Mouse (Mus musculus) cerebellum, postnatal 10 days (tissue): ENCODE results near the gene F830045P16Rik.
A peak's percentile ranks its signal among the peaks of the same experiment; 100 is the strongest.
"Not testable (repeated sequence)": the region's sequence is repeated elsewhere in the genome, so short reads cannot be mapped to it uniquely, and the experiment has no call there.

Experiments used
- DNase-seq, 2 experiments: peaks; one replicate each; pipeline ENCODE4 v3.0.0; 2021; ENCODE audit warnings: mixed read lengths in 2 of 2

The F830045P16Rik gene

DNA sequence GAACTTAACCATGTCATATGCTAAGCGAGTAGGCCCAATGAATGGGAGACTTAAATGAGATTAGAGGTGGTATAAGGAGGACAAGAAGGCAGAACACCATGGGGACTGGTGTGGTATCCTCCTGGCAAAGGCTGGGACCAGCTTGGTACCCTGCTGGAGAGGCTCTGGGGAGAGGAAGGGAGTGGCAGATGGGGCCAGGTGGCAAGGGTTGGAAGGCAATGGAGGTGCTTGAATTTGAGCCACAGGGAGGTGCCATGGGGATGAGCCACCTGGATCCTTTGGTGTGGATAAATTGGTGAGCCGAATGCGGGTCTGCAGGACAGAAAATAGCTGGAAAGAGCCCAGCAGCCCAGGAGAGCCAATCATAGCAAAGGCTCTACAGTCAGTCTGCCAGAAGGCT, 8.5 kb upstream of the F830045P16Rik start:
- peak; percentile 95 to 97 for DNase-seq

GRCm38 (mm10) chr2:129544448-129544847, 8.0 kb upstream of the F830045P16Rik start:
- DNase-seq: peak; percentile 94 to 96

GRCm38 (mm10) chr2:129540036-129540435, 3.6 kb upstream of the F830045P16Rik start:
- DNase-seq: no peak

- DNase-seq: no peak
These were observed 2.8 kb upstream of the F830045P16Rik start for GRCm38 (mm10) chr2:129539175-129539574.

DNA sequence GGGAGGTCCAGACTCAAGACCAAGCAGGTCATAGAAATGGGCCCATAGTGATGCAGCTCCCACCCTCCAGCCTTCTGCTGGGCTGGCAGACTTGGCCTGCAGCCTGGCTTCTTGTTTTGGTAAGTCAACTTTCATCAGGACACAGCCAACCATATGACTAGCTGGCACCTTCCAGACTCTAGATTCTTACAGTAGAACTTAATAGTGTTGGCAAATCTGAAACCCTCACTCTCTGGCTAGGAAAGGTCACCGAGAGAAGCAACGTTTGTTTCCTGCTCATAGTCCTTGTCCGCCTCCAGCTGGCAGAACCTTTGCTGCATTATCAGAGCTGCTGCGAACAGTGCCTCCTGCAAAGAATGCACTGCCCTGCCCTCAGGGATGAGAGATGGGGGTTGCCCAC, 1.5 kb upstream of the F830045P16Rik start:
- peak; percentile 70 to 80 for DNase-seq

DNA sequence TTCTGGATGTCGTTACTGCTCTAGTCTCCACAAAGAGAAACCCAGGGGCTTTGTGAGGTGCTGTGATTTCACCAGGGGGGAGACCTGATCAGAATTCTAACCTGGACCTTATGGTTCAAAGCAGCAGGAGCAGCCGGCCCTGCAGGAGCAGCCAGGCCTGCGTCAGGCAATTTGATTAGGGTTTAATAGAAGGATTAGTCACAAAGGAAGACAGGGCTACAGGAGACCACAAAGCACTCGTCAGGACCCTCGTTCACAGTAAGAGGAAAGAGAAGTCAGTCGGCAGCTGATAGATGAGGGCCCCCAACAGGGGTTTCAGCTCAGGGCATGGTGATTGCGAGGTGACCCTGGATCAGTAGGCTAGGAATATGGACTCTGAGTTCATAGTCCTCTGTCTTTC, 958 bp upstream of the F830045P16Rik start:
- DNase-seq: peak in 1 of 2 experiments; percentile 43

- DNase-seq: no peak
These were observed 524 bp upstream of the F830045P16Rik start for GRCm38 (mm10) chr2:129536926-129537325.

- DNase-seq: no peak
These were observed 1.4 kb downstream of the F830045P16Rik start for GRCm38 (mm10) chr2:129534886-129535591.

- no peak for DNase-seq
These were observed 4.5 kb downstream of the F830045P16Rik start for GRCm38 (mm10) chr2:129531890-129532289.

DNA sequence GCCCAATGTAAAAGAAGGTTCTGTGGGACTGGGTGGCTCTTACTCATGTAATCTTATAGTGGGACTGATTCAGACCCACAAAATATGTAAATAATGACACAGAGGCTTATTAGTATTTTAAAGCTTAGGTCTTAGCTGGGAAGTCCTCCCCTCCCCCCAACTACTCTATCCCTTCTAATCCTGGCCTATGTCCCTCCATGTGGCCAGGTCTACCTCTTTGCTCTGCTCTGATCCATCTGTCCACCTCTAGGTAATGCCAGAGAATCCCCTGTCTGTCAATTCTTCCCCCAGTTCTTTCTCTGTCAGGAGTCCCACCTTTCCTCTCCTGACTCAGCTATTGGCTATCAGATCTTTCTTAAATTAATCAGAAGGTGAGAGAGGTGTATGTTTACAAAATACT, 5.3 kb downstream of the F830045P16Rik start:
- DNase-seq: peak; percentile 78 to 79

DNA sequence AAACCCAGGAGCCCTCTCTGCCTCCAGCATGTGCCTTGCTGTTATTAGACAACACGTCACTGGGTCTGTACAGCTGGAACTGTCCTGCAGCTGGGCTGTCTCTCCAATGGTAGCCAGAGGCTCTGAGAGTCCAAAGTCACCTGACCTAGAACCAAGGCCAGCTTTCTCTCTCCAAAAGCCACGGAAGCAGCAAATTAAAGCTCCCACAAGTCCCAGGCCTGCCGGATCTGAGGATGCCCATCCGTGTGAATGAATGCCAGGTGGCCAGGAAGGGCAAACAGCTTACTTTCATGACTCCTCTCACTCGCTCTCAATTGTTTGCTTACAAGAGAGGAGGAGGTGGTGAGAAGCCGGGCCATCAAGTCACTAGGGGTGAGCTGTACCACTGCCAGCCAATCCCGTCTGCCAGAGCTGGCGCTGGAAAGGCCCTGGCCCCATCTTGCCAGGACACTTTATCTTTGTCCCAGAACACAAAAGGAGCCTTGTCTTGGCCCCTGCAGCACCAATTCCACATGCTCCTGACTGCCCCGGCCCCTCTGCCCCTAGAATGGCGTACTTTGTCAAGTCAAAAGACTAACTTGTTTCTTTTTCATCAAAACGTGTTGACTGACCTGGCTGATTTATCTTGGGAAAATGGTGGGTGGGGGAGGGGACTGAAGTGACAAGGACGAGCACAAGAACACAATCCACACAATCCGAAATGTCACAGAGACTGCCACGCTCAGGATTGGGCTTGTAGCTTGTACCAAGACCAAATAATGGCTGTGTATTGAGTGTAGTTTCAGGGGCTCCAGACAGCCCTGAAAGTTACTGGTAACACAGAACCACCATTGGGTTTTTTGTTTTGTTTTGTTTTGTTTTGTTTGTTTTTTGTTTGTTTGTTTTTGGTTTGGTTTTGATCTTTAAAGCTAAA, 6.8 kb downstream of the F830045P16Rik start:
- peak; percentile 94 to 96 for DNase-seq

- DNase-seq: no peak
These were observed 8.5 kb downstream of the F830045P16Rik start for GRCm38 (mm10) chr2:129527916-129528315.

DNA sequence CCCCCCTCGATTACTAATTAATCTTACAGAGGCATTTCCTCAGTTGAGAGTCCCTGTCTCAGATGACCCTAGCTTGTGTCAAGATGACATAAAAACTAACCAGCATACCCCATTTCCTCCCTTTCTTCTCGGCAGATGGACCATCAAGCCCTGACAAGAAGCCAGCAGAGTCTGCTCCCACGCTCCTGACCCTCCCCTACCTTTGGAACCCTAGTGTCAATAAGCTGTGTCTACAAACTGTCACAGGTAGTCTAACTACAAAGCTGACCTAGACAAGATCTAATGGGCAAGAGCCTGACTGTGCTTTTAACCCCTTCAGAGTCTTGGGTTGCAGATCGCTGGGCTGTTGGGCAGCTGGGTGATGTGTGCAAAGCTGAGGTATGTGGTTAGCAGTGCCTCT, 10.1 kb downstream of the F830045P16Rik start:
- DNase-seq: no peak

- DNase-seq: no peak
These were observed 10.8 kb downstream of the F830045P16Rik start for GRCm38 (mm10) chr2:129525644-129526043.

DNA sequence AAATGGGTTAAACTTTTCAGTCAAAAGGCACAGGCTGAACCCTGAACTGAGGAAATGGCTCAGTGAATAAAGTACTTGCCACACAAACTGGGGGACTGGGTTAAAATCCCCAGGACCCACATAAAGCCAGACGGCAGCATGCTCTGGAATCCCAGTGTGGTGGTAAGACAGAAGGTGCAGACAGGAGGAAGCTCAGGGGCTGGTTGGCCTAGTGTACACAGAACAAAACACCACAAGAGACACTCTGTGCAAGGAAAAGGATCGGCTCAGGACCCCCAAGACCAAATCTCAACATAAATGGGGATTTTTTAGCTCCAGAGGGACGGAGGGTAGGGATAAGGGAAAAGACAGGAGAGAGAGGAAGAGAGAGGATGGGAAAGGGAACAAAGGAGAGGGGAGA, 17.9 kb downstream of the F830045P16Rik start:
- DNase-seq: no peak

GRCm38 (mm10) chr2:129514923-129515920, 21.2 kb downstream of the F830045P16Rik start:
- peak; percentile 50 to 71 for DNase-seq

DNA sequence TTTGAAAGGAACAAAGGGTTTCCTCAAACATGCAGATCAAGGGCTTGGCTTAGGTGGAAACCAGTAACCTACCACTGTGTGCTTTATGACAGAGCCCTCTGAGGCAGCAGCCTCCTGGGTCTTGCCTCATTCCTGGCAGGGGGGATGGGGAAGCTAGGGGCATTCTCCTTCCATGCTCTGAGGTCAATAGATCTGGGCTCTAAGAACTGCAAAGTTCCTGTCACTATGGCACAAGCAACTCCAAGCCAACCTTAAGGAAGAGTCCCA, 22.1 kb downstream of the F830045P16Rik start:
- no peak for DNase-seq

GRCm38 (mm10) chr2:129513546-129514400, 22.6 kb downstream of the F830045P16Rik start:
- no peak for DNase-seq

- not testable (repeated sequence) for DNase-seq
These were observed 24.3 kb downstream of the F830045P16Rik start for GRCm38 (mm10) chr2:129512147-129512546.

DNA sequence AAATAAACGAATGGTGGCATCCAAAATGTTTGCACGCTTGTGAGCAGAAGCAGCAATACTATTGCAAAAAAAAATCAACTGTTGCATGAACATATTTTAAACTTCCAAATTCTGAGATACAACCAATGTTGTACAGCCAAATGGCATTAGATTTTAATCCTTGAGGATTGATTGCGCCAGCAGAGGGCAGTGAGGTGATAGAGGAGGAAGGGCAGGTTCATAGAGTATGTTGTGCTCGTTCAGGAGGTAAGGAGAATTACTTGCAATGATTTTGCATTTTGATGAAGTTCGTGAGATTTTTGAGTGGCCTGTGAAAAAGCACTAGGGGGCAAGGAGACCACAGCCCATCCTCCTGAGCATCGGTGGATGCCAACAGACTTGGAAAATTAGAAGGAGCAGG, 33.8 kb downstream of the F830045P16Rik start:
- DNase-seq: peak; percentile 91 to 92

DNA sequence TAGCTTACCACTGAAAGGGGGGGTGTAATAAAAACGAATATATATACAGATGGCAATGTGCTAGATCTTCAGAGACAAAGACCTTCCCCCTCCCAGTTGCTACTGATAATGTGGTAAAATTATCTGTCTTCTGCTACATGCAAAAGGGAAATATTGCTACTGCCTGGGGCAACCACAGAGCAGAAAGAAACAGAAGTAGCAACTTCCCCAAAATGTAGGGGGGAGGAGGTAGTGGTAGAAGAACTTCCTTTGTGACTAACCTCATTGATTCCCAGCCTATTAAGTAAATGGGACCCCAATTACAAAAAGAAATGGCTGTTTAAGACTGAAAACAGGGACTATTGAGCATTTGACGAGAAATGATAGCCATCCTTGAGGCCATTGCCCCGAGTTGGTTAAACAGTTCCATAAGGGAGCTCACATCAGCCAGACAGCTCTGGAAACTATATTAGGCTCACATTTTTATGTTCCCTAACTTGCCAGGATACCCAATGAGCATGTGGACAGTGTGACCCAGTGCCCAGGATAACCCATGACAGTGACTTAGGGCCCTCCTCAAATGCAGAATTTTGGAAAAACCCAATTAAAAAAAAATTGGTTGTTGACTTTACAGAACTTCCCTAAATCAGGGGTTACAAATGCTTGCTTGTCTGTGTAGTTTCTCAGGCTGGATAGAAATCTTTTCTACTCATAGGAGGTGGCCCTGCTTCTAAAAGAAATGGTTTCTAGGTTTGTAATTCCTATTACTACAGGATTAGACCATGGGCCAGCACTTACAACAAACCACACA, 46.7 kb downstream of the F830045P16Rik start:
- DNase-seq: no peak
